Mouse (Mus musculus) midbrain, embryonic 13.5 days (tissue): ENCODE measurements around the gene Tiparp. TPM values are rescaled to one million over a fixed set of nuclear protein-coding genes. Genes with fewer than 3 reads are reported as not detected.

Experiments
- ATAC-seq: fragments of 200-750 bp; cut with Nextera tagmentation; 2 replicates; pipeline ENCODE4 v1.8.0; 2017; ENCODE audit warnings: mild to moderate bottlenecking, moderate TSS enrichment, moderate library complexity
- H3K27ac ChIP-seq: fragments of 300-500 bp; sonication (generic); 2 replicates; pipeline ENCODE4 v1.5.1; 2015; ENCODE audit warnings: inconsistent platforms, mild to moderate bottlenecking, moderate library complexity
- H3K27me3 ChIP-seq: fragments of 300-500 bp; sonication (generic); 2 replicates; pipeline ENCODE4 v1.6.1; 2015; ENCODE audit warnings: mild to moderate bottlenecking, inconsistent platforms
- H3K36me3 ChIP-seq: fragments of 300-500 bp; sonication (generic); 2 replicates; pipeline ENCODE4 v1.6.1; 2015; ENCODE audit warnings: mild to moderate bottlenecking, inconsistent platforms
- H3K4me1 ChIP-seq: fragments of 300-500 bp; sonication (generic); replicated peaks from 2 replicates; pipeline ENCODE4 v1.6.1; 2015; ENCODE audit warnings: inconsistent platforms
- H3K4me2 ChIP-seq: fragments of 300-500 bp; sonication (generic); replicated peaks from 2 replicates; pipeline ENCODE4 v1.6.1; 2015; ENCODE audit warnings: moderate library complexity, mild to moderate bottlenecking, inconsistent platforms
- H3K4me3 ChIP-seq: fragments of 300-500 bp; sonication (generic); replicated peaks from 2 replicates; pipeline ENCODE4 v1.5.1; 2015; ENCODE audit warnings: mild to moderate bottlenecking, inconsistent platforms
- H3K9ac ChIP-seq: fragments of 300-500 bp; sonication (generic); replicated peaks from 2 replicates; pipeline ENCODE4 v1.6.1; 2015; ENCODE audit warnings: mild to moderate bottlenecking, inconsistent platforms
- H3K9me3 ChIP-seq: fragments of 300-500 bp; sonication (generic); 2 replicates; pipeline ENCODE4 v1.6.1; 2016; ENCODE audit warnings: mild to moderate bottlenecking, inconsistent platforms
- WGBS: fragments of 180-500 bp; shearing (Covaris S2); methylation state at CpG from one replicate; pipeline ENCODE4 v1.1.7; 2015; 5-methylcytosine and 5-hydroxymethylcytosine counted together
- polyA plus RNA-seq: library from polyadenylated mRNA; unstranded; fragments of >200 nt; fragmentation: Nextera tagmentation; extraction: Ambion mirVana; gene quantifications from 2 replicates; pipeline ENCODE4 v1.2.1, GENCODE M21; 2015

The Tiparp gene
- polyA plus RNA-seq, 1 experiment from 2014 or later, result 30.9 TPM

- H3K9me3 ChIP-seq, result 0 out of 2 replicates have a peak, but pooled peaks cover 4% of the 10 kb centered on the region
- 91% methylated on average over 6 of the region's 6 CpGs for WGBS
- no peaks in the 10 kb centered on the region for H3K36me3 ChIP-seq
- H3K4me3 ChIP-seq, result no peak overlapping the region
- 0 out of 2 replicates have a peak, but pooled peaks cover 9% of the 10 kb centered on the region for H3K27me3 ChIP-seq
- H3K9ac ChIP-seq, result no peak overlapping the region
- H3K4me2 ChIP-seq, result no peak overlapping the region
- H3K4me1 ChIP-seq, result no peaks in the 10 kb centered on the region
- no peak for ATAC-seq
- no peak overlapping the region for H3K27ac ChIP-seq
Observed at GRCm38 (mm10) chr3:65592850-65593249, 64.6 kb downstream of the Tiparp start.

DNA sequence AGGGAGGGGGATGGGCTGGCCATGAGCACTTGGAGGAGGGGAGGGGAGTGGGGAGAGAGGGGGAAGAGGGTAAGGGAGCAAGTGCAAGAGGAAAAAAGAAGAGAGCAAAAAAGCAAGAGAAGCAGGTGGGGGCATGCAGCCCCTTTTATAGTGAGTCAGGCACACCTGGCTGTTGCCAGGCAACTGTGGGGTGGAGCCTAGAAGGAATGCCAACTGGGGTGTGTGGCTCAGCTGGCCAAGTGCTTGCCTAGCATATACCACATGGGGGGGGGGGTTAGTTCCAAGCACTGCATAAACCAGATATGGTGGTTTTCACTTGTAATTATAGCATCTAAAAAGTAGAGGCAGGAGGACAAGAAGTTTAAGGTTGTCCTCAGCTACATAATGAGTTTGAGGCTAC lies 66.3 kb downstream of the Tiparp start:
- Histone ChIP-seq H3K27me3 (no peaks in the 10 kb centered on the region), H3K9ac (no peak overlapping the region)

GRCm38 (mm10) chr3:65595196-65595595 lies 67.0 kb downstream of the Tiparp start:
- Histone ChIP-seq H3K9ac (no peak overlapping the region), H3K4me3 (no peak overlapping the region), H3K4me1 (no peaks in the 10 kb centered on the region), H3K4me2 (no peak overlapping the region), H3K27ac (no peak overlapping the region), H3K27me3 (no peaks in the 10 kb centered on the region), H3K9me3 (0 out of 2 replicates have a peak, but pooled peaks cover 3% of the 10 kb centered on the region), H3K36me3 (no peaks in the 10 kb centered on the region)
- ATAC-seq, result no peak
- WGBS, result 78% methylated on average over 3 of the region's 3 CpGs

More for the DNA sequence above, 66.3 kb downstream of the Tiparp start:
- no peak for ATAC-seq
- H3K27ac ChIP-seq, result no peak overlapping the region
- H3K4me3 ChIP-seq, result no peak overlapping the region
- H3K4me2 ChIP-seq, result no peak overlapping the region
- no peaks in the 10 kb centered on the region for H3K36me3 ChIP-seq
- no peaks in the 10 kb centered on the region for H3K4me1 ChIP-seq
- H3K9me3 ChIP-seq, result 0 out of 2 replicates have a peak, but pooled peaks cover 4% of the 10 kb centered on the region

GRCm38 (mm10) chr3:65598071-65598830 lies 70.0 kb downstream of the Tiparp start:
- Histone ChIP-seq H3K36me3 (no peaks in the 10 kb centered on the region), H3K9me3 (no peaks in the 10 kb centered on the region), H3K27me3 (no peaks in the 10 kb centered on the region), H3K4me2 (no peak overlapping the region), H3K4me3 (no peak overlapping the region), H3K4me1 (no peaks in the 10 kb centered on the region), H3K9ac (no peak overlapping the region), H3K27ac (no peak overlapping the region)
- ATAC-seq, result no peak
- 65% methylated on average over 7 of the region's 7 CpGs for WGBS

DNA sequence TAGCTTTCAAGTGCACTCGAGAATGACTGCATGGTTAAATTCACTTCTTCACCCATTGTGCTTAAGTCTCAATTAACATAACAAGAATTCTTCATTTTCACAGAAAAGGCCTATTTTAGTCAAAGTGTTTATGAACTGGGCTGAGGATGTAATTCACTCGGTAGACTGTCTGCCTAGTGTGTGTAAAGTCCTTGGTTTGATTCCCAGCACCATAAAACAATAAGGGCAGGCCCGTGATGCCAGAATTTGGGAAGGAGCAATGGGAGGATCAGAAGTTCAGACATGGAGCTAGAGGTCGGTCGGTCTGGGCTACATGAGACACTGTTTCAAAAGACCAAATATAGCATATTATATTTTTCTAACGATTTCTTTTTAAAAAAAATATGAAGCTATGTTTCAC lies 70.9 kb downstream of the Tiparp start:
- Histone ChIP-seq H3K9me3 (no peaks in the 10 kb centered on the region), H3K36me3 (no peaks in the 10 kb centered on the region), H3K4me1 (no peaks in the 10 kb centered on the region), H3K4me2 (no peak overlapping the region), H3K9ac (no peak overlapping the region), H3K4me3 (no peak overlapping the region), H3K27ac (no peak overlapping the region), H3K27me3 (no peaks in the 10 kb centered on the region)
- no peak for ATAC-seq
- 86% methylated on average over 6 of the region's 6 CpGs for WGBS

DNA sequence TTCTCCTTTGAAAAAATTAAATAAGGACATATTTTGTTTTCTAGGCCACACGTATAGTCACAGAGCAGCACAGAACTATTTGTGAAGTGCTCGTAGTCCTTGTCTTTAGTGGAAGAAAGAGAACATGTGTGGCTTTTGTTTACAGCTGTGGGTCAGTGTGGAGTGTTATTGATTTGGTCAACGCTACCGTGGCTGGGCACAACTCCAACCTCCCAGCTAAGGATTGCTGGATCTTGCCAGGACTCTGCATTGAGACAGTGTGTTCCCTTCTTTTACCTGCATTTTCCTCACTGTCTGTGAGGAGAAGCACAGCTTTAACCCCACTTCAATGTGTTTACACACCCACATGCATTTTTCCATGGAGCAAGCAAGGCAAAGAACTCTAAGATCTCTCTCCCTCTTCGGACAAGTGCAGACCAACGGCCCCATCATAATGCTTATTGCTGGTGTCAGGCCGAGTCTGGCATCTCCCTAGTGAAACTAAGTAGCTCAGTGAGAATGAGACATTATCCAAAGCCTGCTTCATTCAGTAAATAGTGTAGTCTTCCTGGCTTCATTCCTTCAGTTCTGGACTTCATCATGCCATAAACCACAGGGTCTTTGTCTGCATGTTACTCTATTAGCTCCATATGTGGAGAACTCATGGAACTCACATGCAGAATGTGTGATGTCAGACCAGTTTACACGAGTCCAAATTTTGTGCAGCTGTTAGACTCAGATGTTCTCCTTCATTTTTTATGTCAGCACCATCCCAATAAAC lies 73.3 kb downstream of the Tiparp start:
- H3K4me3 ChIP-seq, result no peak overlapping the region
- H3K27me3 ChIP-seq, result no peaks in the 10 kb centered on the region
- H3K9me3 ChIP-seq, result no peaks in the 10 kb centered on the region
- no peaks in the 10 kb centered on the region for H3K36me3 ChIP-seq
- no peak overlapping the region for H3K27ac ChIP-seq
- H3K4me1 ChIP-seq, result no peaks in the 10 kb centered on the region
- H3K4me2 ChIP-seq, result no peak overlapping the region
- ATAC-seq, result no peak
- H3K9ac ChIP-seq, result no peak overlapping the region
- 87% methylated on average over 8 of the region's 8 CpGs for WGBS

GRCm38 (mm10) chr3:65603392-65604055 lies 75.3 kb downstream of the Tiparp start:
- Histone ChIP-seq H3K9me3 (no peaks in the 10 kb centered on the region), H3K4me1 (no peaks in the 10 kb centered on the region), H3K4me2 (no peak overlapping the region), H3K4me3 (no peak overlapping the region), H3K27me3 (no peaks in the 10 kb centered on the region), H3K36me3 (no peaks in the 10 kb centered on the region), H3K9ac (no peak overlapping the region), H3K27ac (no peak overlapping the region)
- ATAC-seq, result no peak
- WGBS, result 57% methylated on average over 4 of the region's 4 CpGs

Other genes starting within 250 kb of the Tiparp start
- 171 and 177 TPM in 2 replicates for gene Ssr3, start 135.8 kb upstream of the Tiparp start, polyA plus RNA-seq
- gene Lekr1, start 137.8 kb downstream of the Tiparp start, polyA plus RNA-seq, result 5.7 and 6.0 TPM in 2 replicates